Mouse (Mus musculus): ENCODE data around the gene Stk24.

Gene Stk24

DNA sequence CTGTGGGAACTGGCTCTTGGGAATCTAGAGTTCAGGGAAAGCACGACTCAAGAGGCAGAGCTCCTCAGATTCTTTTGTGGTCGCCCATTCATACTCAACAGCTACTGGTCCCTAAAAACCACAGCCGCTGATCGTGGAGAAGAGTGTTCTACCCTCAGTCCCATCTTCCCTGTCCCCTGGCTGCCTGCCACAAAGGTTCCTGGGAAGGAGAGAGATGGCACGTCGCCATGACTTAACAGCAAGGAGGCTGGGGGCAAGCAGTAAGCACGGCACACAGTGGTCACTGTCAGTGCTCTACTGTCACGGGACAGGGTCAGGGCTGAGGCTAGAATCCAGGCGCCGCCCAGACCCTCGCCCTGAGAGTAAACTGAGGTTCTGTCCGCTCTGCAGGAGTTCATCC lies 104.8 kb downstream of the Stk24 start:
- no peaks in the 10 kb centered on the region for H3K9me3 ChIP-seq (ENCODE audit: low read length)
- H3K27me3 ChIP-seq (ENCODE audit: insufficient read depth, low read length) = no peaks in the 10 kb centered on the region
- TF ChIP-seq NANOG (IDR thresholded peaks at IDR 0.05; ENCODE audit: borderline replicate concordance, low read length) (no peak), CTCF (conservative IDR thresholded peaks at IDR 0.05; ENCODE audit: low read length) (no peak), POU5F1 (IDR thresholded peaks at IDR 0.05; ENCODE audit: borderline replicate concordance, low read length) (no peak)
- peaks cover 22% of the 10 kb centered on the region for H3K4me1 ChIP-seq (replicated peaks; ENCODE audit: low read depth, low read length)
- H3K4me3 ChIP-seq (replicated peaks; ENCODE audit: low read length) = no peak overlapping the region
- H3K36me3 ChIP-seq (ENCODE audit: insufficient read depth, low read length) = peaks cover 3% of the 10 kb centered on the region

GRCm38 (mm10) chr14:121270490-121270889 lies 109.3 kb downstream of the Stk24 start:
- no peaks in the 10 kb centered on the region for H3K27me3 ChIP-seq (ENCODE audit: insufficient read depth, low read length)
- H3K36me3 ChIP-seq (ENCODE audit: insufficient read depth, low read length) = 0 out of 2 replicates have a peak, but pooled peaks cover 3% of the 10 kb centered on the region
- H3K4me1 ChIP-seq (replicated peaks; ENCODE audit: low read depth, low read length) = peaks cover 44% of the 10 kb centered on the region
- TF ChIP-seq POU5F1 (IDR thresholded peaks at IDR 0.05; ENCODE audit: borderline replicate concordance, low read length) (no peak), CTCF (conservative IDR thresholded peaks at IDR 0.05; ENCODE audit: low read length) (no peak), NANOG (IDR thresholded peaks at IDR 0.05; ENCODE audit: borderline replicate concordance, low read length) (no peak)
- H3K9me3 ChIP-seq (ENCODE audit: low read length) = no peaks in the 10 kb centered on the region
- no peak overlapping the region for H3K4me3 ChIP-seq (replicated peaks; ENCODE audit: low read length)

DNA sequence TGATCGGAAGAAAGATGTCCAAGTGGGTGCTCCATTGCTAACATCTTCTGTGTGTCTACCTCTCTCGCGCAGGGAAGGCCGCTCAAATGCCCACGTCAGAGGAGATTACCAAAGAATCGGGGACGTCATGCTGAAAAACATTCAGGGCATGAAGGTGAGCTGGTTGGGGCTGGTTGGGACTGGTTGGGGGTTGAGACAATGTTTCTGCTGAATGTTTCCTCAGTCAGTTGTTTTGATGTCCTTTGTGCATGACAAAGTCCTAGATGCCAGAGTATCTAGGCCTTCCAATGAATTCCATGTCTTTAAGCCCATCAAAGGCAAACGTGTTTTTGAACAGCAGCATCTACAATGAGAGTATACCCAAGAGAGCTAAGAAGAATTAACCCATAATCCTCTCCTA lies 112.0 kb downstream of the Stk24 start:
- Histone ChIP-seq H3K9me3 (ENCODE audit: low read length) (no peaks in the 10 kb centered on the region), H3K4me3 (replicated peaks; ENCODE audit: low read length) (no peak overlapping the region), H3K4me1 (replicated peaks; ENCODE audit: low read depth, low read length) (peaks cover 46% of the 10 kb centered on the region), H3K36me3 (ENCODE audit: insufficient read depth, low read length) (0 out of 2 replicates have a peak, but pooled peaks cover 6% of the 10 kb centered on the region), H3K27me3 (ENCODE audit: insufficient read depth, low read length) (no peaks in the 10 kb centered on the region)
- TF ChIP-seq NANOG (IDR thresholded peaks at IDR 0.05; ENCODE audit: borderline replicate concordance, low read length) (no peak), POU5F1 (IDR thresholded peaks at IDR 0.05; ENCODE audit: borderline replicate concordance, low read length) (no peak), CTCF (conservative IDR thresholded peaks at IDR 0.05; ENCODE audit: low read length) (no peak)

DNA sequence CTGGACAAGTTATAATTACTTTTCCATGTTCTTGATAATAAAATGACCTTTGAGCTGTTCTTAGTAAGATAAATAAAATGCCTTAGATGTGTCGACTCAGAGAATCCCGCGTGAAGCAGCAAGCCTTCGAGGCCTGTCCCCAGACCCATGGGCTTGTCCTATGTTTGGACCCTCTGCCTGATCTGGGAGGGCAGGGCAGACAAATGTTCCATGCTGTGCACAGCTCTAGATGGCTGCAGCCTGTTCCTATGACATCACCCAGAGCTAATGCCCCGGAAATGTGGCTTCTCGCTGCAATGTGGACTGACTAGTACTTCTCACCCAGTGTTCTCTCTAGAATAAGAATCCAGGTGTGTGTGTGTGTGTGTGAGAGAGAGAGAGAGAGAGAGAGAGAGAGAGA lies 115.4 kb downstream of the Stk24 start:
- Histone ChIP-seq H3K4me1 (replicated peaks; ENCODE audit: low read depth, low read length) (peaks cover 41% of the 10 kb centered on the region), H3K27me3 (ENCODE audit: insufficient read depth, low read length) (no peaks in the 10 kb centered on the region), H3K4me3 (replicated peaks; ENCODE audit: low read length) (no peak overlapping the region), H3K9me3 (ENCODE audit: low read length) (no peaks in the 10 kb centered on the region), H3K36me3 (ENCODE audit: insufficient read depth, low read length) (0 out of 2 replicates have a peak, but pooled peaks cover 6% of the 10 kb centered on the region)
- TF ChIP-seq POU5F1 (IDR thresholded peaks at IDR 0.05; ENCODE audit: borderline replicate concordance, low read length) = no peak

GRCm38 (mm10) chr14:121263912-121264311 lies 115.9 kb downstream of the Stk24 start:
- H3K4me1 ChIP-seq (replicated peaks; ENCODE audit: low read depth, low read length) = peaks cover 46% of the 10 kb centered on the region
- TF ChIP-seq CTCF (conservative IDR thresholded peaks at IDR 0.05; ENCODE audit: low read length) (no peak), NANOG (IDR thresholded peaks at IDR 0.05; ENCODE audit: borderline replicate concordance, low read length) (no peak), POU5F1 (IDR thresholded peaks at IDR 0.05; ENCODE audit: borderline replicate concordance, low read length) (no peak)
- H3K36me3 ChIP-seq (ENCODE audit: insufficient read depth, low read length) = 0 out of 2 replicates have a peak, but pooled peaks cover 6% of the 10 kb centered on the region
- no peaks in the 10 kb centered on the region for H3K9me3 ChIP-seq (ENCODE audit: low read length)
- H3K4me3 ChIP-seq (replicated peaks; ENCODE audit: low read length) = no peak overlapping the region
- no peaks in the 10 kb centered on the region for H3K27me3 ChIP-seq (ENCODE audit: insufficient read depth, low read length)

DNA sequence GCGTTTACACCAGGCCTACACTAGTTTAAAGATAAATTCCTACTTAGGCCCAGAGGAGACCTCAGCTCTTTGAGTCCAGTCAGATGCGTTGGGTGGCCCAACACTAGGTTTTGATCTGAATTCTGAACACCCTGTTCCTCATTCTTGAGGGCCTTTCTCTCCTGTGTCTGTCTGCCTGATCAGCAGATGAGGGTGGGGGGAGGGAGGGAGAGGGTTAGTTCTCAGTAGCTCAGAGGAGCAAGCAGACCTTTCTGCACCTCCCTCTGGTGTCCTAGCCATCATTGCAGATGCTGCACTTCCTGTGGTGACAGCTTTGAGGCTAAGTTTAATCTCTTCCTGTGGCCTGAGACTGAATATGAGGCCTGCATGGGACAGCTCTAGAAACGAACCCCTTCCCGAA lies 117.2 kb downstream of the Stk24 start:
- TF ChIP-seq POU5F1 (IDR thresholded peaks at IDR 0.05; ENCODE audit: borderline replicate concordance, low read length) = no peak
- TF ChIP-seq NANOG (IDR thresholded peaks at IDR 0.05; ENCODE audit: borderline replicate concordance, low read length) = no peak
- no peak for TF ChIP-seq CTCF (conservative IDR thresholded peaks at IDR 0.05; ENCODE audit: low read length)
- Histone ChIP-seq H3K4me1 (replicated peaks; ENCODE audit: low read depth, low read length) (peaks cover 41% of the 10 kb centered on the region), H3K9me3 (ENCODE audit: low read length) (no peaks in the 10 kb centered on the region), H3K27me3 (ENCODE audit: insufficient read depth, low read length) (no peaks in the 10 kb centered on the region), H3K36me3 (ENCODE audit: insufficient read depth, low read length) (0 out of 2 replicates have a peak, but pooled peaks cover 3% of the 10 kb centered on the region), H3K4me3 (replicated peaks; ENCODE audit: low read length) (no peak overlapping the region)

- H3K27me3 ChIP-seq (ENCODE audit: insufficient read depth, low read length) = no peaks in the 10 kb centered on the region
- H3K36me3 ChIP-seq (ENCODE audit: insufficient read depth, low read length) = peaks cover 6% of the 10 kb centered on the region; the same call in 1 of the 2 replicates
- TF ChIP-seq POU5F1 (IDR thresholded peaks at IDR 0.05; ENCODE audit: borderline replicate concordance, low read length) (no peak), CTCF (conservative IDR thresholded peaks at IDR 0.05; ENCODE audit: low read length) (no peak), NANOG (IDR thresholded peaks at IDR 0.05; ENCODE audit: borderline replicate concordance, low read length) (no peak)
- no peak overlapping the region for H3K4me3 ChIP-seq (replicated peaks; ENCODE audit: low read length)
- peaks cover 33% of the 10 kb centered on the region for H3K4me1 ChIP-seq (replicated peaks; ENCODE audit: low read depth, low read length)
- no peaks in the 10 kb centered on the region for H3K9me3 ChIP-seq (ENCODE audit: low read length)
These were observed 118.5 kb downstream of the Stk24 start for GRCm38 (mm10) chr14:121261229-121261879.

- no peak overlapping the region for H3K4me3 ChIP-seq (replicated peaks; ENCODE audit: low read length)
- H3K9me3 ChIP-seq (ENCODE audit: low read length) = no peaks in the 10 kb centered on the region
- no peak for TF ChIP-seq POU5F1 (IDR thresholded peaks at IDR 0.05; ENCODE audit: borderline replicate concordance, low read length)
- TF ChIP-seq CTCF (conservative IDR thresholded peaks at IDR 0.05; ENCODE audit: low read length) = peak; percentile 86
These were observed 120.0 kb downstream of the Stk24 start for GRCm38 (mm10) chr14:121259789-121260188.

GRCm38 (mm10) chr14:121259332-121259731 lies 120.5 kb downstream of the Stk24 start:
- Histone ChIP-seq H3K4me1 (replicated peaks; ENCODE audit: low read depth, low read length) (peaks cover 34% of the 10 kb centered on the region), H3K27me3 (ENCODE audit: insufficient read depth, low read length) (0 out of 2 replicates have a peak, but pooled peaks cover 5% of the 10 kb centered on the region), H3K4me3 (replicated peaks; ENCODE audit: low read length) (no peak overlapping the region), H3K9me3 (ENCODE audit: low read length) (no peaks in the 10 kb centered on the region), H3K36me3 (ENCODE audit: insufficient read depth, low read length) (peaks cover 6% of the 10 kb centered on the region; the same call in 1 of the 2 replicates)
- TF ChIP-seq POU5F1 (IDR thresholded peaks at IDR 0.05; ENCODE audit: borderline replicate concordance, low read length) (no peak), CTCF (conservative IDR thresholded peaks at IDR 0.05; ENCODE audit: low read length) (no peak), NANOG (IDR thresholded peaks at IDR 0.05; ENCODE audit: borderline replicate concordance, low read length) (no peak)

More at GRCm38 (mm10) chr14:121259789-121260188, 120.0 kb downstream of the Stk24 start:
- Histone ChIP-seq H3K36me3 (ENCODE audit: insufficient read depth, low read length) (peaks cover 6% of the 10 kb centered on the region; the same call in 1 of the 2 replicates), H3K27me3 (ENCODE audit: insufficient read depth, low read length) (0 out of 2 replicates have a peak, but pooled peaks cover 5% of the 10 kb centered on the region), H3K4me1 (replicated peaks; ENCODE audit: low read depth, low read length) (peaks cover 30% of the 10 kb centered on the region)
